Comparison of ENCODE assay signal across 8 mouse cellular contexts in the genomic region with DNA sequence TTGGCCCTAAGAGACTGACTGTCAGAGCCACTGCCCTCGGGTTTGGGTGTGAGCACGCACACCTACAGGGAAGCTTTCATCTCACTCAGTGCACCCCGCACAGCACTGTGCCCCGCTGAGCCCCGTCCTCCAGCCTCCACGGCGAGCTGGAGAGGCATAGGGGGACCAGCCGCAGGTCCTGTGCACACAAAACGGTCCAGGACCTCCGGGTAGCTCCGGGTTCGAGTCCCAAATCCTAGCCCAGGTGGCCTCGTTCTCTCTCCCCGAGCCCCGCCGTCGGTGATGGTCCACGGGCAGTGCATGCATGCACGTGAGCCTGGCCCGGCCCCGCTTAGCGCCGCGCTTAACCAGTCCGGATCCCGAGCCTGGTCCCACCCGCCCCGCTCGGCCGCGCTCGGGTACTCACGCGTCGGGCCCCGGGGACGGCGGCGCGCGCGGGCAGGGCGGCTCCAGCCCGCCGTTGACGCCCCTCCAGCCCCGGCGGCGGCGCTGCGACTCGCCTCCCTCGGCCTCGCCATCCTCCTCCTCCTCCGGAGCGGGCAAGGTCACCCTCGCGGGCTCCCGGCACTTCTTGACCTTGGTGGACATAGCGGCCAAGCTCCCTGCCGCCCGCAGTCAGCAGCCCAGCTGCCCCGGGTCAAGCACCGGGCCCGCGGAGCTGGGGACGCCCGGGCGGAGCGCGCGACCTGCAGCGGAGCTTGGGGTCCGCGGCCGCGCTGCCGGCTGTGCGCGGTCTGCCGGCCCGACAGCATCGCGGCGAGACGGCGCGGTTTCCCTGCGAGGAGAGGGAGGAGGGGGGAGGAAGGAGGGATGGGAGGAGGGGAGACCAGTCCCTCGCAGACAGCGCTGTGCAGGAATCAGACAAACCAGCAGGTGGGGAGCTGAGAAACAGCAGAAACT. TPM values are rescaled to one million over a fixed set of nuclear protein-coding genes. Genes with fewer than 3 reads are reported as not detected.
DNase-seq lines count a peak whose midpoint lies in the region; ATAC-seq and TF ChIP-seq lines count a peak whose summit lies in the region.

A gene (minus strand): TSS at position 776 of the 900 bp plus-strand sequence.

- peaks cover 45% of the 10 kb centered on the region for H3K27me3 ChIP-seq in Patski
- peaks cover 8% of the 10 kb centered on the region; the same call in 1 of the 2 replicates for H3K27me3 ChIP-seq in forebrain, embryonic 13.5 days

- in situ Hi-C loops in Patski (cut with MboI; ENCODE audit: low pct_unique_long_range_greater_than_20kb) = no loop called here

- no peaks in the 10 kb centered on the region for H3K36me3 ChIP-seq in forebrain, embryonic 13.5 days (ENCODE audit: poor library complexity, severe bottlenecking)

- peak within 1 kb of the TSS; percentile 80 for H3K9ac ChIP-seq in forebrain, embryonic 13.5 days

- ATAC-seq in Patski = peak; percentile 61
- peak; percentile 96 for ATAC-seq in forebrain, embryonic 13.5 days

- DNase-seq in Patski (ENCODE audit: low read depth, low spot score) (no peak), adipocyte (ENCODE audit: low spot score) (no peak)
- peak; percentile 55 for DNase-seq in brain, embryonic 18.5 days (ENCODE audit: low read depth, low spot score)
- peak; percentile 22 to 33 for DNase-seq in heart, postnatal 36 days
- peak; percentile 4 for DNase-seq in layer of hippocampus, adult 9-11 months
- peak; percentile 53 for DNase-seq in lung, postnatal 10 days
- DNase-seq in right cerebral cortex, adult 18-20 months = peak; percentile 29

- WGBS in forebrain, embryonic 13.5 days = under 1% methylated on average over 81 of the region's 91 CpGs

- CTCF ChIA-PET in Patski (lab: Charles Lee) = interaction anchor here (1.2 kb wide), 1 partner anchor 21 kb away, joined by 3 read pairs; no protein-coding TSS in a partner anchor

- H3K4me3 ChIP-seq in forebrain, embryonic 13.5 days = peak within 1 kb of the TSS; percentile 75

- no peak for TF ChIP-seq CTCF in Patski (IDR thresholded peaks at IDR 0.05)

- intact Hi-C loops in heart, postnatal 36 days (cut with DNase I) = loop anchor here (5.0 kb wide), 2 partner anchors 58 to 83 kb away; no protein-coding TSS in a partner anchor

- peak within 1 kb of the TSS; percentile 77 for H3K4me2 ChIP-seq in forebrain, embryonic 13.5 days

- no peak within 1 kb of the TSS for H3K27ac ChIP-seq in forebrain, embryonic 13.5 days

- peaks cover 13% of the 10 kb centered on the region for H3K4me1 ChIP-seq in forebrain, embryonic 13.5 days

- POLR2A ChIA-PET in Patski (lab: Charles Lee) = interaction anchor here (0.7 kb wide), 1 partner anchor 30 kb away, joined by 5 read pairs; no protein-coding TSS in a partner anchor

- no peaks in the 10 kb centered on the region for H3K9me3 ChIP-seq in forebrain, embryonic 13.5 days (replicated peaks)

RNA-seq across cellular contexts. Expression of the gene that starts here (rescaled TPM):
- polyA plus RNA-seq in Patski (2021) = 2.1 TPM
- polyA plus RNA-seq in forebrain, embryonic 13.5 days (2015; fragmentation: Nextera tagmentation; extraction: Ambion mirVana) = 1.9 and 2.4 TPM in 2 replicates
- total RNA-seq in heart, postnatal 36 days (2021) = 1 to 10 TPM; 5.1 to 7.1 TPM

Comparison
In these comparisons a context has a peak if more than half of its experiments do, and no peak if none do; other contexts are left out.
1. DNase-seq: peak in brain, embryonic 18.5 days (single experiment), heart, postnatal 36 days (2 of 2), layer of hippocampus, adult 9-11 months (single experiment), lung, postnatal 10 days (single experiment) and right cerebral cortex, adult 18-20 months (single experiment); none in Patski (single experiment) and adipocyte (single experiment).